Mouse (Mus musculus): ENCODE measurements around the gene Kncn. TPM values are rescaled to one million over a fixed set of nuclear protein-coding genes. Genes with fewer than 3 reads are reported as not detected.

Gene Kncn
- total and polyA plus RNA-seq, 3 experiments, result not detected

DNA sequence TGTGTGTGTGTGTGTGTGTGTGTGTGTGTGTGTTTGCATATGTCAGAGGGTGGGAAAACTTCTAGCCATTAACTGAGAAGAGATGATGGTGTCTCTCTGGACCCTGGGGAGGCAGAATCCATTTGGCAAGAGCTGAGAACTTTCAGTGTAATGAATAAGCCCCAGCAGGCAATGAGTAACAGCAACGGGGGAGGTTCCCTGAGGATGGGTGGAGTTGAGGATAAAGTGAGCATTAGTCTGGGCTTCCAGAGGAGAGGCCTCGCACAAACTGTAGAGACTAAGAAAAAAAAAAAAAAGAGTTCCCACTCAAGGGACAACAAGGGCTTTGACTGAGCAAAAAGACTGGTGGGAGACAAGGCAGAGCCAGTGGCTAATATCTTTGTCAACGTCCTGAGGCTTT is 10.1 kb downstream of the Kncn start:
- Histone ChIP-seq H3K27me3 (ENCODE audit: control insufficient read depth, insufficient read depth, low read length) (peaks cover 21% of the 10 kb centered on the region), H3K27ac (no peak overlapping the region), H3K36me3 (ENCODE audit: control insufficient read depth, insufficient read depth, low read length) (no peaks in the 10 kb centered on the region), H3K79me2 (replicated peaks; ENCODE audit: control insufficient read depth, insufficient read depth, low read length) (no peaks in the 10 kb centered on the region), H3K9ac (ENCODE audit: low read depth, low read length) (no peak overlapping the region), H3K4me3 (no peak overlapping the region), H3K4me1 (ENCODE audit: control insufficient read depth, insufficient read depth, low read length) (peaks cover 2% of the 10 kb centered on the region)
- DNase-seq, result no peak
- TF ChIP-seq POLR2A (IDR thresholded peaks at IDR 0.05; ENCODE audit: insufficient read depth, low read depth, low read length), result no peak
- TF ChIP-seq EP300 (IDR thresholded peaks at IDR 0.05; ENCODE audit: insufficient read depth, low read depth, low read length), result no peak
- TF ChIP-seq CTCF (IDR thresholded peaks at IDR 0.05), result no peak
- intact Hi-C loops (cut with DNase I), result no loop called here
- 16% methylated on average over 3 of the region's 3 CpGs for WGBS

DNA sequence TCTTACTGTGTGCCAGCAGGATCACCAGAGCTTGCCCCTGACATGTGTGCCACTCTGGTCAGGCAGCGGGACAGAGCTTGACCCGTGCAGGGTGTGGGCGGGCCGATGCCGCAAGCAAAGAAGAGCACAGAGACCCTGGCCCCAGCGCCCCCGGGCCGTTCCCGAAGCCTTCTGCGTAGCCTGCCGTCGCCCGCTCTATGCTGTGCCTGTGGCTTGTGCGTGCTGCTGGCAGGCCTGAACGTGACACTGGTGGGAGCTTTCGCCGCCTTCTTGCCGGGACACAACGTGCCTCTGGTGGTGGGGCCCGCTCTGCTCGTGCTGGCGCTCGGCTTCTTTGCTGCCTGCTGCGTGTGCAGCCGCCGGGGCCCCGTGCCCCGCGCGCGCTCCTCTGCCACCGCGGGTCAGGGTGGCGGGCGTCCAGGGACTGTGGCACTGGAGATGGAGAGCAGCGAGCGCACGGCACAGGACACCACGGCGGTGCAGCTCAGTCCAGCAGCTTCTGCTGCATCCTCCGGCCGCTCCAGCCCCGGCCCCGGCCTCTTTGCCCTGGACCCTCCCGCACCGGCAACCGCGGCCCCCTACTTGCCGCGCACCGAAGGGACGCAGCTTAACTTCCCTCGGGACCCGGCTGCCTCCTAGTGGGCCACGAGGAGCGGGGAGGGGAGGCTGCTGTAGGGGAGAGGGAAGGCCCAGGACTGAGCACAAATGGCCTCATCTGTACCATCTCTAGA is 13.9 kb downstream of the Kncn start:
- Histone ChIP-seq H3K4me1 (ENCODE audit: control insufficient read depth, insufficient read depth, low read length) (no peaks in the 10 kb centered on the region), H3K27me3 (ENCODE audit: control insufficient read depth, insufficient read depth, low read length) (peaks cover 14% of the 10 kb centered on the region), H3K9ac (ENCODE audit: low read depth, low read length) (0 out of 2 replicates have a peak overlapping the region, but pooled peaks have one; percentile 4), H3K79me2 (replicated peaks; ENCODE audit: control insufficient read depth, insufficient read depth, low read length) (no peaks in the 10 kb centered on the region), H3K4me3 (no peak overlapping the region), H3K27ac (no peak overlapping the region), H3K36me3 (ENCODE audit: control insufficient read depth, insufficient read depth, low read length) (no peaks in the 10 kb centered on the region)
- intact Hi-C loops (cut with DNase I), result no loop called here
- no peak for DNase-seq
- TF ChIP-seq POLR2A (IDR thresholded peaks at IDR 0.05; ENCODE audit: insufficient read depth, low read depth, low read length) (no peak), CTCF (IDR thresholded peaks at IDR 0.05) (0 out of 2 replicates have a peak, but pooled peaks have one; percentile 16), EP300 (IDR thresholded peaks at IDR 0.05; ENCODE audit: insufficient read depth, low read depth, low read length) (no peak)
- 2% methylated on average over 55 of the region's 56 CpGs for WGBS

DNA sequence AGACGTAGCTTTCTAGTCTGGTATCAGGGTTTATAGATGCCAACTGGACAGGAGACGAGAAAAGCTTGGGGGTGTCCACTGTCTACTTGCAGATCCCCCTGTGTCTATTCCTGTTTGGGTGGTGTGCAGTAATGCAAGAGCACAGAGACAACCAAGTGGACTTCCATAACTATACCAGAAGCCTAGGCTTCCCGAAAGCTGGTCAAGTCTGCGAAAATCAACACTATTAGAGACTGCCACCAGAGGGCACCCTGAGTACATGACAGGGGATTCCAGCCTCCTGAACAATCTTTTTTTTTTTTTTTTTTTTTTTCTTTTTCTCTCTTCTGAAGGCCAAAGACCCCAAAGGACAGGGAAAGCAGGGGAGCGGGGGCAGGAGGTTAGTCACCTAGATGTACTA is 18.6 kb downstream of the Kncn start:
- WGBS, result 20% methylated on average over 5 of the region's 5 CpGs
- peak; percentile 64 to 82 for DNase-seq
- H3K36me3 ChIP-seq (ENCODE audit: control insufficient read depth, insufficient read depth, low read length), result no peaks in the 10 kb centered on the region
- no peak overlapping the region for H3K9ac ChIP-seq (ENCODE audit: low read depth, low read length)
- H3K27ac ChIP-seq, result no peak overlapping the region
- H3K79me2 ChIP-seq (replicated peaks; ENCODE audit: control insufficient read depth, insufficient read depth, low read length), result no peaks in the 10 kb centered on the region
- TF ChIP-seq EP300 (IDR thresholded peaks at IDR 0.05; ENCODE audit: insufficient read depth, low read depth, low read length) (no peak), CTCF (IDR thresholded peaks at IDR 0.05) (peak; percentile 85), POLR2A (IDR thresholded peaks at IDR 0.05; ENCODE audit: insufficient read depth, low read depth, low read length) (no peak)
- H3K4me1 ChIP-seq (ENCODE audit: control insufficient read depth, insufficient read depth, low read length), result no peaks in the 10 kb centered on the region
- H3K4me3 ChIP-seq, result no peak overlapping the region
- intact Hi-C loops (cut with DNase I), result loop anchor here (1.0 to 5.0 kb wide), 5 partner anchors 49 to 171 kb away; no protein-coding TSS in a partner anchor
- peaks cover 8% of the 10 kb centered on the region for H3K27me3 ChIP-seq (ENCODE audit: control insufficient read depth, insufficient read depth, low read length)

DNA sequence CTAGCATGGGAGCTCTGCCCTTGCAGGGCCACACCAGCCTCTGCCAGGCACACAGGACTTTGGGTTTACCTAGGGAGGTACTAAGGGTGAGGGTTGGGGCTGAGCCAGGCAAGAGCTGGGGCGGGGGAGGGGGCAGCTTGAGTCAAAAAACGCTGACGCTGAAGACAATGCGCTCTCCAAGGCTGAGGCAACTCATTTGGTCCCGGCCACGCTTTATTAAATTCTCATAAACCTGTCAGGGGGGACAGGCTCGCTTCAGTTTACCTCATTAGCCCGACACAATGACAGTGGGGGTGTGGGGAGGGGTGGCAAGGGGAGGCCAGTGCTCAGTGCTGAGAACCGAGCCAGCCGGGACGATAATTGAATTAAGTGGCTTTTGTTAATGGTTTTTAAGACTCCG is 20.2 kb downstream of the Kncn start:
- no peaks in the 10 kb centered on the region for H3K79me2 ChIP-seq (replicated peaks; ENCODE audit: control insufficient read depth, insufficient read depth, low read length)
- DNase-seq, result no peak
- H3K4me3 ChIP-seq, result no peak overlapping the region
- no peak overlapping the region for H3K9ac ChIP-seq (ENCODE audit: low read depth, low read length)
- 39% methylated on average over 12 of the region's 12 CpGs for WGBS
- H3K27ac ChIP-seq, result no peak overlapping the region
- no peaks in the 10 kb centered on the region; the same call in 1 of the 2 replicates for H3K27me3 ChIP-seq (ENCODE audit: control insufficient read depth, insufficient read depth, low read length)
- intact Hi-C loops (cut with DNase I), result loop anchor here (5.0 kb wide), 2 partner anchors 163 to 172 kb away; no protein-coding TSS in a partner anchor
- TF ChIP-seq EP300 (IDR thresholded peaks at IDR 0.05; ENCODE audit: insufficient read depth, low read depth, low read length) (no peak), CTCF (IDR thresholded peaks at IDR 0.05) (no peak), POLR2A (IDR thresholded peaks at IDR 0.05; ENCODE audit: insufficient read depth, low read depth, low read length) (no peak)
- H3K4me1 ChIP-seq (ENCODE audit: control insufficient read depth, insufficient read depth, low read length), result peaks cover 3% of the 10 kb centered on the region; the same call in 1 of the 2 replicates
- H3K36me3 ChIP-seq (ENCODE audit: control insufficient read depth, insufficient read depth, low read length), result no peaks in the 10 kb centered on the region

DNA sequence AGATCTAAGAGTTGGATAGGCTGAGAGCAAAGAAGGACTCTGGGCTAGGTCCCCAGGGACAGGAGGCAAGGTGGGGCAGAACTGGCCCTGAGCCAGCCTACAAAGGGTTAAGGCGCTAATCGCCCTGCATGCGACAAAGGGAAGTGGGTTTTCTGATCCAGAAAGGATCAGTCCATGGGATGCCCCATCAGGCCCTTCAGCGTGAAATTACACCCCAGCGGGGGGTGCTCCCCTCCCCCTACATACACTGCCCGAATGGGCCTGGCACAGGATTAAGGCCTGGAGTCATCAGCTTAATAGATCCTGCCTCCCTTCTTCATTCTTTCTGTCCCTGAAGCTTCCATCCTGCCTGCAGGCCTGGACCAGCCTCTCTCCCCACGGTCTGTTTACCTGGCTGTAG is 21.5 kb downstream of the Kncn start:
- Histone ChIP-seq H3K36me3 (ENCODE audit: control insufficient read depth, insufficient read depth, low read length) (no peaks in the 10 kb centered on the region), H3K4me3 (no peak overlapping the region), H3K27me3 (ENCODE audit: control insufficient read depth, insufficient read depth, low read length) (no peaks in the 10 kb centered on the region; the same call in 1 of the 2 replicates), H3K27ac (no peak overlapping the region), H3K4me1 (ENCODE audit: control insufficient read depth, insufficient read depth, low read length) (peaks cover 3% of the 10 kb centered on the region; the same call in 1 of the 2 replicates), H3K9ac (ENCODE audit: low read depth, low read length) (no peak overlapping the region), H3K79me2 (replicated peaks; ENCODE audit: control insufficient read depth, insufficient read depth, low read length) (no peaks in the 10 kb centered on the region)
- intact Hi-C loops (cut with DNase I), result no loop called here
- WGBS, result 34% methylated on average over 7 of the region's 7 CpGs
- no peak for TF ChIP-seq CTCF (IDR thresholded peaks at IDR 0.05)
- TF ChIP-seq EP300 (IDR thresholded peaks at IDR 0.05; ENCODE audit: insufficient read depth, low read depth, low read length), result no peak
- TF ChIP-seq POLR2A (IDR thresholded peaks at IDR 0.05; ENCODE audit: insufficient read depth, low read depth, low read length), result no peak
- DNase-seq, result no peak

DNA sequence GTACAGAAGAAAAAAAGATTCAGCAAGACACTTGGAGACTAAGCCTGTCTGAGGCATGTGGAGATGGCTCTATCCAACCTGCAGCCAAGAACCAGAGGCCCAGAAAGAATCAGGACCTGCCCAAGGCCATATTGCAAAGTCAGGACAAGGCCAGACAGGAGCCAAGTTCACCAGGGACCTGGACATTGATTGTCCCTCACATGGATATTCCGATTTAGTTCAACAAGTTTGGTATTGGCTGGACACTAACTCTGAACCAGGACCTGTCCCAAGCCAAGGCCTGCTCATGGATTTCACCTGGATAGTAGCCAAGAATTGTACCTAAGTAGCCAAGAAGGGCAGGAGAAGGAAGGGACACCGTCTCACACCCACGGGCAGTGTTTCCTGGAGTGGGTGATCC is 22.6 kb downstream of the Kncn start:
- TF ChIP-seq CTCF (IDR thresholded peaks at IDR 0.05) (no peak), POLR2A (IDR thresholded peaks at IDR 0.05; ENCODE audit: insufficient read depth, low read depth, low read length) (no peak), EP300 (IDR thresholded peaks at IDR 0.05; ENCODE audit: insufficient read depth, low read depth, low read length) (no peak)
- Histone ChIP-seq H3K27ac (no peak overlapping the region), H3K27me3 (ENCODE audit: control insufficient read depth, insufficient read depth, low read length) (no peaks in the 10 kb centered on the region), H3K36me3 (ENCODE audit: control insufficient read depth, insufficient read depth, low read length) (no peaks in the 10 kb centered on the region), H3K9ac (ENCODE audit: low read depth, low read length) (no peak overlapping the region), H3K4me1 (ENCODE audit: control insufficient read depth, insufficient read depth, low read length) (peaks cover 3% of the 10 kb centered on the region; the same call in 1 of the 2 replicates), H3K79me2 (replicated peaks; ENCODE audit: control insufficient read depth, insufficient read depth, low read length) (no peaks in the 10 kb centered on the region), H3K4me3 (no peak overlapping the region)
- DNase-seq, result no peak
- 66% methylated on average over 3 of the region's 3 CpGs for WGBS
- intact Hi-C loops (cut with DNase I), result no loop called here

All from heart, adult 2 months (tissue).